Mouse (Mus musculus) adrenal gland, postnatal 25 days (tissue): ENCODE data around the gene Rhox4d. TPM values are rescaled to one million over a fixed set of nuclear protein-coding genes. Genes with fewer than 3 reads are reported as not detected.
"Not testable (repeated sequence)": the region's sequence is repeated elsewhere in the genome, so short reads cannot be mapped to it uniquely, and the experiment has no call there.

Experiments
- DNase-seq: peaks from one replicate; pipeline ENCODE4 v3.0.0; 2021; ENCODE audit warnings: mixed read lengths
- long read RNA-seq: library from polyadenylated mRNA; stranded (forward); transcript quantifications from one replicate; pipeline ENCODE4 v2.0.0, GENCODE M21; 2021
- total RNA-seq: library from RNA; stranded (reverse); gene quantifications from 2 replicates; pipeline ENCODE4 v1.2.3, GENCODE M21; 2021

The Rhox4d gene
- not detected in 2 replicates for total RNA-seq
- long read RNA-seq, result 0 reads

DNA sequence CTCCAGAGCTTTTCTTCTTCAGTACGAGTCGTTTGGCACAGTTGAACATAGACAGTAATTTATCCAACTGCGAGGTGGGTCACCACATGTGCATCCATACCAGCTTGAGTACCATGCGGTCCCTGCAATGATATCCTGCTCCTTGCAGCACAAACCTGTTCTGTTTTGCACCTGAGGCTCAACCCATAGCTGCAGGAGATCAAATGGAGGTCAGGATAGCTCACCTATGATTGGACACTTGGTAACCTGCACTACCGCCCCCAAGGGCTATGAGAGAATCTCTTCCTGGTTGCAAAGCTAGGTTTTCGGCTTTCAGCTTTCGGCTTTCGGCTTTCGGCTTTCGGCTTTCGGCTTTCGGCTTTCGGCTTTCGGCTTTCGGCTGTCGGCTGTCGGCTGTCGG is at the start of gene Rhox4d:
Gene Rhox4d (plus strand): TSS at position 301 of the 400 bp plus-strand sequence.
- DNase-seq, result not testable (repeated sequence)

DNA sequence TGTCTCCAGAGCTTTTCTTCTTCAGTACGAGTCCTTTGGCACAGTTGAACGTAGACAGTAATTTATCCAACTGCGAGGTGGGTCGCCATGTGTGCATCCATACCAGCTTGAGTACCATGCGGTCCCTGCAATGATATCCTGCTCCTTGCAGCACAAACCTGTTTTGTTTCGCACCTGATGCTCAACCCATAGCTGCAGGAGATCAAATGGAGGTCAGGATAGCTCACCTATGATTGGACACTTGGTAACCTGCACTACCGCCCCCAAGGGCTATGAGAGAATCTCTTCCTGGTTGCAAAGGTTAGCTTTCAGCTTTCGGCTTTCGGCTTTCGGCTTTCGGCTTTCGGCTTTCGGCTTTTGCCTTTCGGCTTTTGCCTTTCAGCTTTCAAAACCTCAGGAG is 34.1 kb upstream of the Rhox4d start, which contains the start of gene Rhox4c:
Gene Rhox4c (plus strand): TSS at position 301 of the 400 bp plus-strand sequence.
- not testable (repeated sequence) for DNase-seq

DNA sequence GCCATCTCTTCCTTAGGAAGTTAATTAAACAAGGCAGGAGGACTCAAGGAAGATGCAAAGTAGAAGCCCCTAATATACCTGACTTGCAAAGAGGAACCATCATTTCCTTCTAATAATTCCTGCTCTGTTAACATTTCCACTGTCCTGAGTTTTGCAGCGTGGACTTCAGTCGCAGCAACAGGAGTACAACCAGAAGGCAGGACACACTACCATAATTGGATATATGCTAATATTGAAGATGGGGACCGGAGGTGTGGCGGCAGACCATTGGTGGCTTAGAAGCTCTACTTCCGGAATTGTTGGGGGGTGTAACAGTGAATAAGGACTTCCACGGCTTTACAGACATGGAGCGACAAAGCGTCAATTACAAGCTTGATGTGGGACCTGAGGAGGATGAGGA is 16.0 kb downstream of the Rhox4d start, which contains the start of gene Rhox2e:
Gene Rhox2e (plus strand): TSS at position 301 of the 400 bp plus-strand sequence.
- not testable (repeated sequence) for DNase-seq

DNA sequence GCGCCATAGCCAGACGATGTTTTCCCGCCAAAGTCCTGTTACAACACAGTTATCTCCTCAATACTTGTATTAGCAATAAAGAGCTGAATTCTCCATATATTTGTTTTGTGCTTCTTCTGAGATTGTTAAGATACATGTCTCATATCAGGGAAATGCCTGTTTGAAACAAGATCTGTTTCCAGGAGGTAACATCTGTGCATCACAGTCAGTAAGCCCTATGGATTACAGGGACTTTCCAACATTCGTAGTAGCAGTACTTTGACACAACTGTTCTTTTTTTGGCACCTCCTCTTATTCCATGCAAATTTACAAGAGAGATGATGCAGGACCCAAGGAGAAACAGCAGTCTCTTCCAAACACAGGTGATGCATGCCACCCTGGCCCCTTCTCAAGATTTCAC is 27.6 kb downstream of the Rhox4d start, which contains the start of gene Rhox3e:
Gene Rhox3e (plus strand): TSS at position 301 of the 400 bp plus-strand sequence.
- not testable (repeated sequence) for DNase-seq

- not testable (repeated sequence) for DNase-seq
Observed at GRCm38 (mm10) chrX:37557112-37557511, 43.0 kb downstream of the Rhox4d start, which contains the start of gene Rhox4e. Gene Rhox4e (plus strand): TSS chrX:37557412.

Other genes with a start within 250 kb of the Rhox4d start
- not detected in 2 replicates for gene Rhox4a, start 249.0 kb upstream of the Rhox4d start, total RNA-seq
- gene Rhox3a2, start 134.3 kb upstream of the Rhox4d start, total RNA-seq, result not detected in 2 replicates
- gene Rhox4a2, start 123.5 kb upstream of the Rhox4d start, total RNA-seq, result not detected in 2 replicates
- not detected in 2 replicates for gene Rhox2b, start 102.3 kb upstream of the Rhox4d start, total RNA-seq
- not detected in 2 replicates for gene Rhox4b, start 81.9 kb upstream of the Rhox4d start, total RNA-seq
- not detected in 2 replicates for gene Rhox2c, start 60.7 kb upstream of the Rhox4d start, total RNA-seq
- gene Rhox3c, start 55.8 kb upstream of the Rhox4d start, total RNA-seq, result not detected in 2 replicates
- not detected in 2 replicates for gene Rhox4c, start 34.0 kb upstream of the Rhox4d start, total RNA-seq
- not detected in 2 replicates for gene Rhox2d, start 20.9 kb upstream of the Rhox4d start, total RNA-seq
- not detected in 2 replicates for gene Rhox2e, start 16.1 kb downstream of the Rhox4d start, total RNA-seq
- not detected in 2 replicates for gene Rhox3e, start 27.7 kb downstream of the Rhox4d start, total RNA-seq
- gene Rhox4e, start 43.1 kb downstream of the Rhox4d start, total RNA-seq, result not detected in 2 replicates
- gene Rhox2f, start 57.0 kb downstream of the Rhox4d start, total RNA-seq, result not detected in 2 replicates
- gene Rhox3f, start 66.6 kb downstream of the Rhox4d start, total RNA-seq, result not detected in 2 replicates
- not detected in 2 replicates for gene Rhox4f, start 93.3 kb downstream of the Rhox4d start, total RNA-seq
- gene Rhox3g, start 114.3 kb downstream of the Rhox4d start, total RNA-seq, result not detected in 2 replicates
- gene Rhox2g, start 129.1 kb downstream of the Rhox4d start, total RNA-seq, result not detected in 2 replicates
- not detected in 2 replicates for gene Rhox4g, start 137.0 kb downstream of the Rhox4d start, total RNA-seq
- gene Rhox3h, start 154.4 kb downstream of the Rhox4d start, total RNA-seq, result not detected in 2 replicates
- gene Rhox2h, start 158.9 kb downstream of the Rhox4d start, total RNA-seq, result not detected in 2 replicates